Mouse (Mus musculus): ENCODE data around the gene Opalin. TPM values are rescaled to one million over a fixed set of nuclear protein-coding genes. Genes with fewer than 3 reads are reported as not detected.

The Opalin gene
- polyA plus RNA-seq, 1 experiment from 2014 or later = not detected

DNA sequence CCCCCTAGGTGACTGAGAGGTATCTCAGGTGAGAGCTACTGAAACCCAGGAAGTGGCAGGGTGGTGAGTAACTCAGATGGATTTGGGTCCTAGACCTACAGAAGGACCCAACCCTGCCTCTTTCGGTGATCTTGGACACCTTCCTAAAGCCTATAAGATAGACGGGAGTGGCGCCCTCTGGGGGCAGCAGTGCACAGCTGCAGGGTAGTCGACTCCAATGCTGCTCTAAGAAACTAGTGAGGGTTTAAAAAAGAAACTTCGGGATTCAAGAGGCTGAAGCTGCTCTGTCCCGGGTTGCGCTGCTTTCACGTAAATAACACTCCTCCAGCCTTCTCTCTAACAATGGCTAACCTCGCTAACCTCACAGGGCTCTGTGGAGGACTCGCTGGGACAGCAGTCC lies 23.4 kb downstream of the Opalin start:
- no peak overlapping the region for H3K4me2 ChIP-seq (ENCODE audit: low read depth, low read length, severe bottlenecking)
- WGBS = 35% methylated on average over 10 of the region's 10 CpGs
- no peaks in the 10 kb centered on the region for H3K9me3 ChIP-seq (ENCODE audit: control insufficient read depth, low read length)
- H3K9ac ChIP-seq (ENCODE audit: low read length) = no peak overlapping the region
- H3K4me3 ChIP-seq (ENCODE audit: low read depth, low read length) = no peak overlapping the region
- ATAC-seq (replicated peaks; ENCODE audit: low FRiP score) (no peak), DNase-seq (ENCODE audit: low spot score) (no peak)
- H3K36me3 ChIP-seq (ENCODE audit: control insufficient read depth, insufficient read depth, low read length) = no peaks in the 10 kb centered on the region
- H3K27ac ChIP-seq (ENCODE audit: low read depth, low read length) = no peak overlapping the region
- no peaks in the 10 kb centered on the region for H3K4me1 ChIP-seq (replicated peaks; ENCODE audit: control insufficient read depth, insufficient read depth, low read length)
- H3K27me3 ChIP-seq (ENCODE audit: control insufficient read depth, insufficient read depth, low read length) = no peaks in the 10 kb centered on the region

DNA sequence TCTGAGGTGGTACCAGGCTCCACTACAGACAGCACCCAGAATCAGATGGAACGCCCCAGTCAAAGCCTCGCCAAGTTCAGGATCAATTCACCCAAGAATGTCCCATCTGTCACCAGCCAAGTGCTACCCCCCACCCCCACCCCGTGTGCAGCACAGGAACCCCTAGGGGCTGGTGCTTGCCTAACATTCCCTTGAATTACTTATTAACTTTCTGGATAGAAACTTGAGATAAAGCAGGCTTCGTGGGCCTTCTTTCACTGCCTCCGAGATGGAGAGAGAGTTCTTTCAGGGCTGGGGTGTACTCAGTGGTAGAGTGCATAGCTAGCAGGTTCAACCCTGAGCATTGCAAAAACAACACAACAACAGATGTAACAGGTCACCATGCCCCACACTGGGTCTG lies 24.7 kb downstream of the Opalin start:
- Histone ChIP-seq H3K4me2 (ENCODE audit: low read depth, low read length, severe bottlenecking) (no peak overlapping the region), H3K27me3 (ENCODE audit: control insufficient read depth, insufficient read depth, low read length) (no peaks in the 10 kb centered on the region), H3K9me3 (ENCODE audit: control insufficient read depth, low read length) (no peaks in the 10 kb centered on the region), H3K36me3 (ENCODE audit: control insufficient read depth, insufficient read depth, low read length) (no peaks in the 10 kb centered on the region), H3K27ac (ENCODE audit: low read depth, low read length) (no peak overlapping the region), H3K4me1 (replicated peaks; ENCODE audit: control insufficient read depth, insufficient read depth, low read length) (no peaks in the 10 kb centered on the region), H3K4me3 (ENCODE audit: low read depth, low read length) (no peak overlapping the region), H3K9ac (ENCODE audit: low read length) (no peak overlapping the region)
- ATAC-seq (replicated peaks; ENCODE audit: low FRiP score) (no peak), DNase-seq (ENCODE audit: low spot score) (no peak)
- 73% methylated on average over 5 of the region's 5 CpGs for WGBS

DNA sequence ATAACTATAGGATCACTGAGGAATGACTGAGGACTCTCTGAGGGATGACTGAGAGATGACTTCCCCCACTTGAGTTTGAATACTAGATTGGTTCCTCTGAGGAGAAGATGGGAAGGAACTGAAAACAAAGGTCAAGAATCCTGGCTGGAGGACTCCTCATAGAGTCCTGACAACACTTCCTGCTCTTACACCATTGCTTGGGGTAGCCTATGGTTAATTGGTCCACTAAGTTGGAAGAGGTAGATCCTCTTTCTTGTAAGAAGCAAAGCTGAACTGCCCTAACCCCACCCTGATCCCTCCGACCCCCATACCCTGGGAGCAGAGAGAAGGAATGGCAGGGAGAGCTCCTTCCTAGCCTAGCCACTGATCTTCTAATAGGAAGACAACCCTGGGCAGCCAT lies 25.2 kb downstream of the Opalin start:
- Histone ChIP-seq H3K36me3 (ENCODE audit: control insufficient read depth, insufficient read depth, low read length) (no peaks in the 10 kb centered on the region), H3K9ac (ENCODE audit: low read length) (no peak overlapping the region), H3K9me3 (ENCODE audit: control insufficient read depth, low read length) (no peaks in the 10 kb centered on the region), H3K4me1 (replicated peaks; ENCODE audit: control insufficient read depth, insufficient read depth, low read length) (no peaks in the 10 kb centered on the region), H3K27ac (ENCODE audit: low read depth, low read length) (no peak overlapping the region), H3K4me3 (ENCODE audit: low read depth, low read length) (no peak overlapping the region), H3K4me2 (ENCODE audit: low read depth, low read length, severe bottlenecking) (no peak overlapping the region), H3K27me3 (ENCODE audit: control insufficient read depth, insufficient read depth, low read length) (no peaks in the 10 kb centered on the region)
- ATAC-seq (replicated peaks; ENCODE audit: low FRiP score) (no peak), DNase-seq (ENCODE audit: low spot score) (no peak)
- WGBS = 58% methylated on average over 1 of the region's 1 CpGs

DNA sequence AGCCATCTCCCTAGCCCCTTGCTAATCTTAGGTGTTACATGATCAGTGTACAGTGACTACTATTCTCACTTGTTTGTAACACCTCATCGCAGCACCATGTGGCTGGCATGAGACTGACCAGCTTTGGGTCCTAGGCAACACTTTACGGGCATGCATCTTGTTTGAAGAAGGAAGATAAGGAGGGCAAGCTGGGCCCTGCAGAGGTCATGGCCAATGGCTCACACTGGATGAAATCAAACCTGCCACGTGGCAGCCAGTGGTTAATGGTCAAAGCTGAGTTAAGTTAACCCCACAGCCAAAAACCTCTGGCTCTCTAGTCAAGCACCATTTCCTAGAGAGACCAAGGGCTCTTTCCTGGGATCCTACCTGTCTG lies 28.7 kb downstream of the Opalin start:
- no peak overlapping the region for H3K4me2 ChIP-seq (ENCODE audit: low read depth, low read length, severe bottlenecking)
- no peak overlapping the region for H3K27ac ChIP-seq (ENCODE audit: low read depth, low read length)
- H3K9ac ChIP-seq (ENCODE audit: low read length) = no peak overlapping the region
- no peaks in the 10 kb centered on the region for H3K4me1 ChIP-seq (replicated peaks; ENCODE audit: control insufficient read depth, insufficient read depth, low read length)
- H3K36me3 ChIP-seq (ENCODE audit: control insufficient read depth, insufficient read depth, low read length) = no peaks in the 10 kb centered on the region
- no peaks in the 10 kb centered on the region for H3K9me3 ChIP-seq (ENCODE audit: control insufficient read depth, low read length)
- ATAC-seq (replicated peaks; ENCODE audit: low FRiP score) = no peak
- H3K27me3 ChIP-seq (ENCODE audit: control insufficient read depth, insufficient read depth, low read length) = no peaks in the 10 kb centered on the region
- no peak overlapping the region for H3K4me3 ChIP-seq (ENCODE audit: low read depth, low read length)
- DNase-seq (ENCODE audit: low spot score) = no peak
- WGBS = 89% methylated on average over 3 of the region's 3 CpGs

DNA sequence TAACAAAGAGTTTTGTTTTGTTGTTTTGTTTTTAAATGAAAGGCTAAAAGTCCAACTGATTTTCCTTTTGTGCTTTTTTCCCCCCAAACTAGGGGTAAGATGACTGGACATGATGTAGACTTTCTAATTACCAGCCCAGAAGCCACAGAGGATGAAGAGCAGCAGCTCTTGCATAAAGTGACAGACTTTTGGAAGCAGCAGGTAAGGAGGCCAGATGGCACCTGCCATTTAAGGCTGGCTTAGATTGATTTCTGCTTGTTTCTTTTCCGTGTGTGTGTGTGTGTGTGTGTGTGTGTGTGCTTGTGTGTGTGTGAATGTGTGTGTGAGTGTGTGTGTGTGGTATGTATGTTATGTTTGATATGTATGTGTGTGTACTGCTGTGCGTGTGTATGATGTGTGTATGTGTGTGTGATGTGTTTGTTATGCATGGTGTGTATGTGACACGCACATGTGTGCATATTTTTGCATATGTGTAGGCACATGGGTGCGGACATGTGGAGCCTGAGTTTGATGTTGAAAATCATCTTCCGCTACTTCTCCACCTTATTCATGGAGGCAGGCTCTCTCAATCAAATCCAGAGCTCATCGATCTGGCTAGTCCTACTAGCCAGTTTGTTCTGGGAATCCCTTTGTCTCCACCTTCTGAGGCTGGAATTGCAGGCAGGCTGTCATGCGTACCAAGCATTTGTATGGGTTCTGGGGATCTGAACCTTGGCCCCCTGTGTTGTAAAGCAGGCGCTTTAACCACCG lies 29.3 kb downstream of the Opalin start:
- Histone ChIP-seq H3K4me2 (ENCODE audit: low read depth, low read length, severe bottlenecking) (no peak overlapping the region), H3K9me3 (ENCODE audit: control insufficient read depth, low read length) (no peaks in the 10 kb centered on the region), H3K9ac (ENCODE audit: low read length) (no peak overlapping the region), H3K4me3 (ENCODE audit: low read depth, low read length) (no peak overlapping the region), H3K36me3 (ENCODE audit: control insufficient read depth, insufficient read depth, low read length) (no peaks in the 10 kb centered on the region), H3K4me1 (replicated peaks; ENCODE audit: control insufficient read depth, insufficient read depth, low read length) (no peaks in the 10 kb centered on the region), H3K27me3 (ENCODE audit: control insufficient read depth, insufficient read depth, low read length) (no peaks in the 10 kb centered on the region), H3K27ac (ENCODE audit: low read depth, low read length) (no peak overlapping the region)
- ATAC-seq (replicated peaks; ENCODE audit: low FRiP score) (no peak), DNase-seq (ENCODE audit: low spot score) (no peak)
- 83% methylated on average over 9 of the region's 9 CpGs for WGBS

DNA sequence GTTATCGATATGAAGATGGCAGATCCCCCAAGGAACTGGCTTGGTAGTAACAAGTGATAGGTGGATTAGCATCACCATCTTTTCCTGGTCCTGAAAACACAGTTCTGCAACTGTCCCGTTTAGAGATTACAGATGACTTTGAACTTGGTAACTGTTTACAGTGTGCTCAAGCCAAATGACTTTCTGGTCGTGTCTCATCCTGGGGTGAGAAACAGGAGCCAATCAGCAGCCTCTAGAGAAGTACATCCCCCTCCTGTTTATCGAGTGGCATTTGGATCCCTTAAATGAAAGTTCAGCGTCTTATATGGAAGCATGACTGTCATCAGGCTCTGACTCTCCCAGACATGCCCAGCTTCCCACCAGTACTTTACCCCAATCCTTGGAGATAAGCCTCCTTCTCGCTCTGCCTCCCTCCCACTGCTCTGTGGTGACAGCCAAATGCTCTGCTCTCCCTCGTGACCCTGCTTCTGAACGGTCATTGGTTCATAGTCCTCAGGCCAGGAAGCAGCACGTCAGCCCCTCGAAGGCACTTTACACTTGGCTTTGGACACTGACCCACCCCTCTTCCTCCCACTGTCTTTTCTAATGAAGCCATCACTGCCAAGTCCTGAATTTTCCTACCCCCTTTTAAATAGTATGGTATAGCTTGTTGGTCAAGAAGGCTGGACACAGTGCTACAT lies 31.7 kb downstream of the Opalin start:
- H3K4me3 ChIP-seq (ENCODE audit: low read depth, low read length) = no peak overlapping the region
- no peak overlapping the region for H3K4me2 ChIP-seq (ENCODE audit: low read depth, low read length, severe bottlenecking)
- DNase-seq (ENCODE audit: low spot score) (no peak), ATAC-seq (replicated peaks; ENCODE audit: low FRiP score) (no peak)
- H3K27ac ChIP-seq (ENCODE audit: low read depth, low read length) = no peak overlapping the region
- no peak overlapping the region for H3K9ac ChIP-seq (ENCODE audit: low read length)
- no peaks in the 10 kb centered on the region for H3K36me3 ChIP-seq (ENCODE audit: control insufficient read depth, insufficient read depth, low read length)
- no peaks in the 10 kb centered on the region for H3K27me3 ChIP-seq (ENCODE audit: control insufficient read depth, insufficient read depth, low read length)
- no peaks in the 10 kb centered on the region; the same call in 1 of the 2 replicates for H3K9me3 ChIP-seq (ENCODE audit: control insufficient read depth, low read length)
- H3K4me1 ChIP-seq (replicated peaks; ENCODE audit: control insufficient read depth, insufficient read depth, low read length) = no peaks in the 10 kb centered on the region
- 65% methylated on average over 10 of the region's 10 CpGs for WGBS

DNA sequence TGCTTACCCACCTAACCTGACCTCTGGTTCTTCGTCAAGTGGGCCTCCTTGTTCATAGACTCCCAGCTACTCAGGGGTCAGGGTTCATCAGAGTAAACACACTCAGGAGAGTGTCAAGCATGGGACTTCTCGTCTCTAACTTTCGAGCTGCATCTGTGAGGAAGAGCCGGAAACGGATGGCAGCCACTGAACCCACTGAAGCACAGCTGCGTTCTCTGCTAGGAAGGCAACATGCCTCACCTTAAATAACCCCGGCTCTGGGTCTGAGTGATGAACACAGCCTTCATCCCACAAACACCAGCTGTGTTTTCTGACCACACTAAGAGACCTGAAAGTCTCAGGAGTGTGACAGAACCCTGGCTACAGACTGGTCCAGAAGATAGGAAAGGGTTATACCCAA lies 37.8 kb downstream of the Opalin start:
- no peaks in the 10 kb centered on the region for H3K27me3 ChIP-seq (ENCODE audit: control insufficient read depth, insufficient read depth, low read length)
- no peak overlapping the region for H3K9ac ChIP-seq (ENCODE audit: low read length)
- DNase-seq (ENCODE audit: low spot score) (no peak), ATAC-seq (replicated peaks; ENCODE audit: low FRiP score) (no peak)
- WGBS = 90% methylated on average over 7 of the region's 7 CpGs
- no peaks in the 10 kb centered on the region for H3K4me1 ChIP-seq (replicated peaks; ENCODE audit: control insufficient read depth, insufficient read depth, low read length)
- H3K36me3 ChIP-seq (ENCODE audit: control insufficient read depth, insufficient read depth, low read length) = no peaks in the 10 kb centered on the region
- H3K9me3 ChIP-seq (ENCODE audit: control insufficient read depth, low read length) = no peaks in the 10 kb centered on the region; the same call in 1 of the 2 replicates
- H3K27ac ChIP-seq (ENCODE audit: low read depth, low read length) = no peak overlapping the region
- H3K4me3 ChIP-seq (ENCODE audit: low read depth, low read length) = no peak overlapping the region
- H3K4me2 ChIP-seq (ENCODE audit: low read depth, low read length, severe bottlenecking) = no peak overlapping the region

DNA sequence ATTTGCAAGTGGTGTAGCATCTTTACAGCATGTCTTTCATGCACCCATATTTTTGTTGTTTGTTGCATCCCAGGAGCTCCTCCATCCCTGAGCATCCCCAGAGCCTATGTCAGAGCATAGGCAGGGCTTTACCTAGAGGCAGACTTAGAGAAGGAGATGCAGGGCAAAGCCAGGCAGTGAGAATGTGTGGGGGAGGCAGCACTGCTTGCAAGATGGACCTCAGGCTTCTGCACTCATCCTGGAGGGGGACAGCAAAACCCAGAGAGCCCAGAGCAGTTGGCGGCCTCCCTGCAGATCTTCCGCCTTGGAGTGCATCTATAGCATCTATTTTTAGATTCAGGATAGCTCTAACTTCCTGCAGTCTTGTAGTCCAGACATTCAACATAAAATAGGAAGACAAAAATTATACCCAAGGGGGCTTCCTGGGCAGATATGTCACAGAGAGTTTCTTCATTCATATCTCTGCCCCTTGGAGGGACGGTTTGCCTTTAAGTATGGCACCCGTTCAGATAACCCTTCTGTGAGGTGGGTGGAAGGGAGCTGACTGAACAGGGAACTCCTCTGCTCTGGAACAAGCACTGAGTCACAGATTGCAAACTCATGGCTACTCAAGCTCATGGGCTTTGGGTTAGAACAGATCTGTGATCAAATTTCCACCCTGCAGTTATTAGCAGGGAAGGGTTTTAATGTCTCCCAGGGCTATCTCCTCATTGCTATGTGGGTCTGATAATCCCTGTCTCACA lies 40.9 kb downstream of the Opalin start:
- H3K4me1 ChIP-seq (replicated peaks; ENCODE audit: control insufficient read depth, insufficient read depth, low read length) = no peaks in the 10 kb centered on the region
- no peaks in the 10 kb centered on the region for H3K36me3 ChIP-seq (ENCODE audit: control insufficient read depth, insufficient read depth, low read length)
- WGBS = 87% methylated on average over 4 of the region's 4 CpGs
- DNase-seq (ENCODE audit: low spot score) (no peak), ATAC-seq (replicated peaks; ENCODE audit: low FRiP score) (no peak)
- H3K4me3 ChIP-seq (ENCODE audit: low read depth, low read length) = no peak overlapping the region
- H3K27me3 ChIP-seq (ENCODE audit: control insufficient read depth, insufficient read depth, low read length) = no peaks in the 10 kb centered on the region
- H3K27ac ChIP-seq (ENCODE audit: low read depth, low read length) = no peak overlapping the region
- H3K9ac ChIP-seq (ENCODE audit: low read length) = no peak overlapping the region
- H3K9me3 ChIP-seq (ENCODE audit: control insufficient read depth, low read length) = no peaks in the 10 kb centered on the region; the same call in 1 of the 2 replicates
- no peak overlapping the region for H3K4me2 ChIP-seq (ENCODE audit: low read depth, low read length, severe bottlenecking)

Data from forebrain, embryonic 11.5 days (tissue).